Comparison of ENCODE assay signal across 21 mouse cellular contexts in the genomic region with DNA sequence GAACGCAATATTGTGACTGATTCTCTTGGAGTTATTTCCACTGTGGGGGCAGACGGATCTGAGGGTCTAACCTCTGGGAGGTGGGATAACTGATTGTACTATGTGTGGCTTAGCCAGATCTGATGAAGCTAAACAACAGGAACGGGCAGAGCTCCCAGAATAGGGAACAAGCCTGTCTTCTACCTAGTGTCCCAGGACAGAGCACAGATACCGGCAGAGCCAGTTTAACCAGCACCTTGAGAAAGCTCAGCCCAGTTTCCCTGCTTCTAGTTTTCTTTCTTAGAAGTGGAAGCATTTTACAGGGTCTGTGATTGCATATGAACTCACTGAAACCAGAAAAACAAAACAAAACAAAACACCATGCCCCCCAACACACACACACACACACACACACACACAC. TPM values are rescaled to one million over a fixed set of nuclear protein-coding genes. Genes with fewer than 3 reads are reported as not detected.
DNase-seq lines count a peak whose midpoint lies in the region; ATAC-seq and TF ChIP-seq lines count a peak whose summit lies in the region.
"Had no signal": no experiment of that assay in that cellular context is flagged by ENCODE, and none has a peak within 500 bp of the region (broad histone marks: within the 10 kb centered on the region; RNA-seq: fewer than 3 reads in every experiment).

No protein-coding gene starts in this region.

- H3K9me3 ChIP-seq in limb, embryonic 12.5 days, result no peaks in the 10 kb centered on the region
- H3K9me3 ChIP-seq in limb, embryonic 10.5 days (replicated peaks), result no peaks in the 10 kb centered on the region
- H3K9me3 ChIP-seq in embryonic facial prominence, embryonic 10.5 days, result no peaks in the 10 kb centered on the region
- no peaks in the 10 kb centered on the region for H3K9me3 ChIP-seq in embryonic facial prominence, embryonic 15.5 days (replicated peaks)
- no peaks in the 10 kb centered on the region for H3K9me3 ChIP-seq in stomach, embryonic 15.5 days
- no peaks in the 10 kb centered on the region for H3K9me3 ChIP-seq in intestine, postnatal 0 days (ENCODE audit: control insufficient read depth)
- H3K9me3 ChIP-seq: forebrain, embryonic 10.5 days; heart, embryonic 15.5 days; hindbrain, embryonic 13.5 days had no signal

- no peak for ATAC-seq in limb, embryonic 12.5 days (ENCODE audit: insufficient number of reproducible peaks, insufficient read depth, low FRiP score, low TSS enrichment, low read depth)
- ATAC-seq in embryonic facial prominence, embryonic 15.5 days (ENCODE audit: insufficient number of reproducible peaks, low FRiP score, low TSS enrichment, low read depth), result no peak
- no peak for ATAC-seq in stomach, embryonic 15.5 days (ENCODE audit: insufficient read depth, low FRiP score, low read depth)
- ATAC-seq in intestine, postnatal 0 days, result no peak
- ATAC-seq: forebrain, embryonic 14.5 days; hindbrain, postnatal 0 days had no signal

- no peak overlapping the region for H3K4me3 ChIP-seq in limb, embryonic 12.5 days (replicated peaks)
- no peak overlapping the region for H3K4me3 ChIP-seq in limb, embryonic 10.5 days
- no peak overlapping the region for H3K4me3 ChIP-seq in embryonic facial prominence, embryonic 10.5 days
- H3K4me3 ChIP-seq in embryonic facial prominence, embryonic 15.5 days (replicated peaks), result no peak overlapping the region
- H3K4me3 ChIP-seq in stomach, embryonic 15.5 days (replicated peaks), result no peak overlapping the region
- no peak overlapping the region for H3K4me3 ChIP-seq in intestine, postnatal 0 days (ENCODE audit: low read depth, low read length)
- H3K4me3 ChIP-seq: forebrain, embryonic 10.5 days; heart, embryonic 15.5 days; hindbrain, embryonic 13.5 days had no signal

- peaks cover 38% of the 10 kb centered on the region for H3K4me1 ChIP-seq in limb, embryonic 12.5 days (replicated peaks)
- H3K4me1 ChIP-seq in limb, embryonic 10.5 days, result peaks cover 43% of the 10 kb centered on the region
- peaks cover 49% of the 10 kb centered on the region for H3K4me1 ChIP-seq in embryonic facial prominence, embryonic 10.5 days
- H3K4me1 ChIP-seq in embryonic facial prominence, embryonic 15.5 days, result peaks cover 48% of the 10 kb centered on the region
- peaks cover 35% of the 10 kb centered on the region for H3K4me1 ChIP-seq in stomach, embryonic 15.5 days
- H3K4me1 ChIP-seq in intestine, postnatal 0 days (replicated peaks; ENCODE audit: control insufficient read depth, insufficient read depth, low read length), result peaks cover 4% of the 10 kb centered on the region; the same call in 1 of the 2 replicates

- H3K9ac ChIP-seq in limb, embryonic 12.5 days (replicated peaks), result no peak overlapping the region
- H3K9ac ChIP-seq in embryonic facial prominence, embryonic 15.5 days, result no peak overlapping the region
- no peak overlapping the region for H3K9ac ChIP-seq in stomach, embryonic 15.5 days
- H3K9ac ChIP-seq in intestine, postnatal 0 days (ENCODE audit: low read depth, low read length), result no peak overlapping the region
- H3K9ac ChIP-seq: heart, embryonic 15.5 days; hindbrain, embryonic 13.5 days had no signal

- 70% methylated on average over 4 of the region's 4 CpGs for WGBS in limb, embryonic 12.5 days
- WGBS in limb, embryonic 10.5 days, result 76% methylated on average over 4 of the region's 4 CpGs
- 71% methylated on average over 4 of the region's 4 CpGs for WGBS in embryonic facial prominence, embryonic 10.5 days
- WGBS in embryonic facial prominence, embryonic 15.5 days, result 50% methylated on average over 4 of the region's 4 CpGs
- WGBS in stomach, embryonic 15.5 days, result 55% methylated on average over 4 of the region's 4 CpGs
- 50% methylated on average over 4 of the region's 4 CpGs for WGBS in intestine, postnatal 0 days

- no peak for TF ChIP-seq CTCF in intestine, postnatal 0 days (IDR thresholded peaks at IDR 0.05; ENCODE audit: low read depth)

- no peak for DNase-seq in limb, embryonic 10.5 days (ENCODE audit: low spot score)
- no peak for DNase-seq in embryonic facial prominence, embryonic 10.5 days (ENCODE audit: low spot score)
- DNase-seq in left cerebral cortex, adult 9 months (ENCODE audit: low spot score in 2 of 2), result no peak
- DNase-seq in kidney, postnatal 10 days, result no peak
- DNase-seq: adrenal gland, postnatal 10 days; cerebellum, adult 11-12 months; cerebellum, adult 9-10 months; cerebellum, postnatal 25 days; gastrocnemius, postnatal 36 days; heart, adult 11 months; heart, postnatal 14 days had no signal

- no peak overlapping the region for H3K4me2 ChIP-seq in limb, embryonic 12.5 days
- H3K4me2 ChIP-seq in embryonic facial prominence, embryonic 15.5 days (replicated peaks), result no peak overlapping the region
- no peak overlapping the region for H3K4me2 ChIP-seq in stomach, embryonic 15.5 days
- no peak overlapping the region for H3K4me2 ChIP-seq in intestine, postnatal 0 days (replicated peaks; ENCODE audit: low read depth)
- H3K4me2 ChIP-seq: heart, embryonic 11.5 days; heart, embryonic 15.5 days; hindbrain, embryonic 13.5 days had no signal

- H3K36me3 ChIP-seq in limb, embryonic 12.5 days, result no peaks in the 10 kb centered on the region
- no peaks in the 10 kb centered on the region for H3K36me3 ChIP-seq in limb, embryonic 10.5 days
- no peaks in the 10 kb centered on the region for H3K36me3 ChIP-seq in embryonic facial prominence, embryonic 10.5 days (replicated peaks)
- H3K36me3 ChIP-seq in embryonic facial prominence, embryonic 15.5 days, result no peaks in the 10 kb centered on the region
- no peaks in the 10 kb centered on the region for H3K36me3 ChIP-seq in stomach, embryonic 15.5 days
- H3K36me3 ChIP-seq in intestine, postnatal 0 days (ENCODE audit: control insufficient read depth, insufficient read depth), result no peaks in the 10 kb centered on the region
- H3K36me3 ChIP-seq: forebrain, embryonic 10.5 days; heart, embryonic 15.5 days; hindbrain, embryonic 13.5 days had no signal

- 0 out of 2 replicates have a peak overlapping the region, but pooled peaks have one; percentile 23 for H3K27ac ChIP-seq in limb, embryonic 12.5 days
- H3K27ac ChIP-seq in limb, embryonic 10.5 days, result no peak overlapping the region
- H3K27ac ChIP-seq in embryonic facial prominence, embryonic 10.5 days (replicated peaks), result 0 out of 2 replicates have a peak overlapping the region, but pooled peaks have one; percentile 19
- peak overlapping the region; percentile 72 for H3K27ac ChIP-seq in embryonic facial prominence, embryonic 15.5 days (replicated peaks)
- peak overlapping the region; percentile 65 for H3K27ac ChIP-seq in stomach, embryonic 15.5 days
- H3K27ac ChIP-seq in intestine, postnatal 0 days (ENCODE audit: low read depth, low read length), result no peak overlapping the region
- H3K27ac ChIP-seq: forebrain, embryonic 10.5 days; heart, embryonic 15.5 days; hindbrain, embryonic 13.5 days; hindbrain, postnatal 0 days had no signal

- no peaks in the 10 kb centered on the region for H3K27me3 ChIP-seq in limb, embryonic 12.5 days
- no peaks in the 10 kb centered on the region for H3K27me3 ChIP-seq in limb, embryonic 10.5 days (ENCODE audit: low read depth, poor library complexity, severe bottlenecking)
- H3K27me3 ChIP-seq in embryonic facial prominence, embryonic 10.5 days (replicated peaks; ENCODE audit: low read depth, poor library complexity, severe bottlenecking), result 0 out of 2 replicates have a peak, but pooled peaks cover 5% of the 10 kb centered on the region
- H3K27me3 ChIP-seq in embryonic facial prominence, embryonic 15.5 days, result no peaks in the 10 kb centered on the region
- H3K27me3 ChIP-seq in stomach, embryonic 15.5 days (replicated peaks), result no peaks in the 10 kb centered on the region
- no peaks in the 10 kb centered on the region for H3K27me3 ChIP-seq in intestine, postnatal 0 days (replicated peaks; ENCODE audit: control insufficient read depth, insufficient read depth, low read length)
- H3K27me3 ChIP-seq: heart, embryonic 15.5 days; hindbrain, embryonic 13.5 days had no signal

RNA-seq across cellular contexts. Expression of a gene that starts 13.9 kb away (rescaled TPM):
- polyA plus RNA-seq in limb, embryonic 12.5 days (2016; fragmentation: Nextera tagmentation; extraction: Ambion mirVana), result 2.0 and 2.7 TPM in 2 replicates
- 0.76 and 0.80 TPM in 2 replicates for polyA plus RNA-seq in limb, embryonic 10.5 days (2016; fragmentation: Nextera tagmentation; extraction: Ambion mirVana)
- polyA plus RNA-seq in embryonic facial prominence, embryonic 10.5 days (2016; fragmentation: Nextera tagmentation; extraction: Ambion mirVana), result 1.4 and 1.8 TPM in 2 replicates
- 22.7 and 23.9 TPM in 2 replicates for polyA plus RNA-seq in embryonic facial prominence, embryonic 15.5 days (2015; fragmentation: Nextera tagmentation; extraction: Ambion mirVana)
- polyA plus RNA-seq in stomach, embryonic 15.5 days (2015; fragmentation: Nextera tagmentation; extraction: Ambion mirVana), result 10.5 and 16.4 TPM in 2 replicates
- polyA plus RNA-seq in intestine, postnatal 0 days (2015; fragmentation: Nextera tagmentation; extraction: Ambion mirVana), result 22.4 and 27.1 TPM in 2 replicates

Comparison
In these comparisons a context has a peak if more than half of its experiments do, and no peak if none do; other contexts are left out.
1. H3K27ac ChIP-seq: peak in limb, embryonic 12.5 days (single experiment), embryonic facial prominence, embryonic 10.5 days (single experiment), embryonic facial prominence, embryonic 15.5 days (single experiment) and stomach, embryonic 15.5 days (single experiment); none in limb, embryonic 10.5 days (single experiment) and intestine, postnatal 0 days (single experiment).